Mouse (Mus musculus): Measurements from ENCODE around the gene Fxyd5. TPM values are rescaled to one million over a fixed set of nuclear protein-coding genes. Genes with fewer than 3 reads are reported as not detected.

Fxyd5 gene
- total and polyA plus RNA-seq, 3 experiments = 30.5 to 55.2 (median 31.1) TPM

DNA sequence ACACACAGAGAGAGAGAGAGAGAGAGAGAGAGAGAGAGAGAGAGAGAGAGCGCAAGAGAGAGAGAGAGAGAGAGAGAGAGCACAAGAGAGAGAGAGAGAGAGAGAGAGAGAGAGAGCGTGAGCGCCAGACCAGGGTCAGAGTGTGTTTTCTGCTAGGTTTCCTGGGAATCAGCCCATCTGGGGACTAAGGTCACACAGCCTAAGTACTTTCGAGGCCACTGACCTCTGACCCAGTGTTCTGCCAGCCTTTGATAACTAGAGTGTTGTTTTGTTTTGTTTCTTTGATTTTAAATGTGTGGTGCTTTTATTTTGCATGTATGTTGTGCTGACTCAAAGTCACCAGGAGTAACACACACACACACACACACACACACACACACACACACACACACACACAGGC is 13.6 kb upstream of the Fxyd5 start:
- intact Hi-C loops (cut with DNase I) = loop anchor here (5.0 kb wide), 1 partner anchor 116 kb away; no protein-coding TSS in a partner anchor
- Histone ChIP-seq H3K79me2 (replicated peaks; ENCODE audit: control insufficient read depth, insufficient read depth, low read length) (no peaks in the 10 kb centered on the region), H3K27ac (peak overlapping the region; percentile 80), H3K4me3 (no peak overlapping the region), H3K36me3 (ENCODE audit: control insufficient read depth, insufficient read depth, low read length) (no peaks in the 10 kb centered on the region), H3K4me1 (ENCODE audit: control insufficient read depth, insufficient read depth, low read length) (peaks cover 7% of the 10 kb centered on the region), H3K9ac (ENCODE audit: low read depth, low read length) (peak overlapping the region; percentile 27; the same call in 1 of the 2 replicates), H3K27me3 (ENCODE audit: control insufficient read depth, insufficient read depth, low read length) (no peaks in the 10 kb centered on the region)
- WGBS = 31% methylated on average over 3 of the region's 4 CpGs
- DNase-seq = peak; percentile 39 to 43
- TF ChIP-seq POLR2A (IDR thresholded peaks at IDR 0.05; ENCODE audit: insufficient read depth, low read depth, low read length) (no peak), EP300 (IDR thresholded peaks at IDR 0.05; ENCODE audit: insufficient read depth, low read depth, low read length) (no peak), CTCF (IDR thresholded peaks at IDR 0.05) (no peak)

DNA sequence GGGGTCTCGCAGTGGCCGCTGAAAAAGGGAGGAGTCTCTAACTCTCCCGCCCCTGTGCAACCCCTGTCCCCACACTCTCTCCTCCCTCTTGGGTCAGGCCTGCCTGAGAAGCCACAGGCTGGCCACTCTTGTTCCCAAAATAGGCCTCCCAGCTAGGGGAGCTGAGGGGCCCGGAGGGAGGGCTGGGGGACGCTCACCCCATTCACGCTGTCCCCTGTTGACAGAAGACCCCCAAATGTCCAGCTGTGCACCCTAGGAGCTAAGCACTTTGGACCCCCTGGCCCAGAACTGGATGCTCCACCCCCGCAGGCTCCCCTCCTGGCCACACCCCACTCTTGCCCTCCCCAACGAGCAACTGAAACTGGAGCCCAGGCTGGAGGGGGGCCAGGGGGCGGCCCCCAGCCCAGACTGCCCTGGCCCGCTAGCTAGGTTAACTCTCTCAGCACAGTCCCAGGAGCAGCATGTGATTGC is 13.1 kb upstream of the Fxyd5 start:
- no peak for TF ChIP-seq CTCF (IDR thresholded peaks at IDR 0.05)
- peak; percentile 66 for TF ChIP-seq POLR2A (IDR thresholded peaks at IDR 0.05; ENCODE audit: insufficient read depth, low read depth, low read length)

DNA sequence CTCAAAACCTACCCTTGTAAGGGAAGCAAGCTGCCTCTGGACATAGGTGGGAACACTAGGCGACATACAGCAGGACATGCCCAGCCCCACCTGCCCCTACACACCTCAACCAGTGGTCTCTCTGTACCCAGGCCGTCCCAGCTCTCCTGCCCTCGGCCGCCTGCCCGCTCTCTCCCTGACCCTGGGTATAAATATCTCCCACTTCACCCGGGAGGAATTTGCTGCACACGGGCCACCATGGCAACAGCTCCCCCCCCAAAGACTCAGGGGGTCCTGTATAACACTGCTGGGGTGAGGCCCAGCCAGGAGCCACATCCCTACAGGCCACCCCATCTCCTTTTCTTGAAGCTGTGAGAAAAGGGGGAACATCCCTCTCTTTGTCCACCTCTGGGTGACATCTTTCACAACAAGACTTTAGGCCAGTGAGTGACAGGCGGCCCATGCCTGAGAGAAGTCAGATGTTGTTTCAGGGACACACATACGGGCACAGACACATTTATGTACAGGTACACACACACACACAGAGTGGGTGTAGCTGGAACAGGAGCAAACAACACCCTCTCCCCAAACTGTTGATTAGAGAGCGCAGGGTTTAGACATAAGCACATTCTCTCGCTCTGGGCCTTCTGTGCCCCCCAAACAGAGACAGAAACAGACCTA is 12.5 kb upstream of the Fxyd5 start:
- no peaks in the 10 kb centered on the region for H3K36me3 ChIP-seq (ENCODE audit: control insufficient read depth, insufficient read depth, low read length)
- intact Hi-C loops (cut with DNase I) = loop anchor here (5.0 kb wide), 2 partner anchors 82 to 118 kb away; partner anchors contain the start of genes Fam187b and Lsr
- H3K9ac ChIP-seq (ENCODE audit: low read depth, low read length) = peak overlapping the region; percentile 76
- no peaks in the 10 kb centered on the region; the same call in 1 of the 2 replicates for H3K27me3 ChIP-seq (ENCODE audit: control insufficient read depth, insufficient read depth, low read length)
- H3K4me3 ChIP-seq = peak overlapping the region; percentile 62
- 42% methylated on average over 11 of the region's 11 CpGs for WGBS
- H3K27ac ChIP-seq = peak overlapping the region; percentile 93
- peak; percentile 72 for TF ChIP-seq POLR2A (IDR thresholded peaks at IDR 0.05; ENCODE audit: insufficient read depth, low read depth, low read length)
- TF ChIP-seq EP300 (IDR thresholded peaks at IDR 0.05; ENCODE audit: insufficient read depth, low read depth, low read length) = 0 out of 2 replicates have a peak, but pooled peaks have one; percentile 25
- TF ChIP-seq CTCF (IDR thresholded peaks at IDR 0.05) = no peak
- peaks cover 7% of the 10 kb centered on the region for H3K4me1 ChIP-seq (ENCODE audit: control insufficient read depth, insufficient read depth, low read length)
- peak; percentile 75 to 80 for DNase-seq
- H3K79me2 ChIP-seq (replicated peaks; ENCODE audit: control insufficient read depth, insufficient read depth, low read length) = no peaks in the 10 kb centered on the region

More for the DNA sequence above, 13.1 kb upstream of the Fxyd5 start:
- 22% methylated on average over 10 of the region's 10 CpGs for WGBS
- Histone ChIP-seq H3K9ac (ENCODE audit: low read depth, low read length) (peak overlapping the region; percentile 76), H3K27ac (peak overlapping the region; percentile 93), H3K4me1 (ENCODE audit: control insufficient read depth, insufficient read depth, low read length) (peaks cover 7% of the 10 kb centered on the region), H3K27me3 (ENCODE audit: control insufficient read depth, insufficient read depth, low read length) (no peaks in the 10 kb centered on the region; the same call in 1 of the 2 replicates), H3K4me3 (peak overlapping the region; percentile 62), H3K79me2 (replicated peaks; ENCODE audit: control insufficient read depth, insufficient read depth, low read length) (no peaks in the 10 kb centered on the region), H3K36me3 (ENCODE audit: control insufficient read depth, insufficient read depth, low read length) (no peaks in the 10 kb centered on the region)
- DNase-seq = peak; percentile 91 to 92
- intact Hi-C loops (cut with DNase I) = loop anchor here (5.0 kb wide), 1 partner anchor 117 kb away; no protein-coding TSS in a partner anchor

DNA sequence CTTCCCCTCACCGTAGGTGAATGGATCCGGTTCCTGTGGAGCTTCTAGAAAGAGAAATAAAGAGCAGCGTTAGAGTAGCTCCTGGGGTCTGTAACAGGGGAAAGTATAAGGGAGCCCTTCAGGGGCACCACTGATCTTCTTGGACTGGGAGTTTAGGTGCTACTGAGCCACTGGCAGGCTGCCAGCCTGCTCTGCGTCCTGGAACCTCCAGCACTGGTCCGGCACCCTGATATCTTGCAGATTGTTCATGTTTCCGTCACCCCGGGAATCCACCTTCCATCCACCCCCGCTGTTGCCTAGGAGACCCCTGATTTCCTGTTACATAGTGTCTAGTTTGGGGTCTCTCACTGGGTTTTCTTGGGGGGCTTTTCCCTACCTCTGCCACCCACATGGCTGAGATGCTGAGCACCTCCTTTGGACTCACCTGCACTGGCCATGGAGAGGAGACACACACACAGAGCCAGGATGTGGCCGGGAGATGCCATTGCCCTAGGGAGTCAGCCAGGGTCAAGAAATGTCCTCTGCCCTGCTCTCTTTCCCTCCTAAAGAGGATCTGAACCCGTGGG is 11.7 kb upstream of the Fxyd5 start:
- 16% methylated on average over 10 of the region's 10 CpGs for WGBS
- intact Hi-C loops (cut with DNase I) = loop anchor here (5.0 kb wide), 1 partner anchor 82 kb away; the partner anchor contains the start of genes Fam187b and Lsr
- Histone ChIP-seq H3K9ac (ENCODE audit: low read depth, low read length) (peak overlapping the region; percentile 76), H3K27ac (peak overlapping the region; percentile 93), H3K36me3 (ENCODE audit: control insufficient read depth, insufficient read depth, low read length) (no peaks in the 10 kb centered on the region), H3K79me2 (replicated peaks; ENCODE audit: control insufficient read depth, insufficient read depth, low read length) (no peaks in the 10 kb centered on the region), H3K4me3 (peak overlapping the region; percentile 62), H3K27me3 (ENCODE audit: control insufficient read depth, insufficient read depth, low read length) (no peaks in the 10 kb centered on the region; the same call in 1 of the 2 replicates), H3K4me1 (ENCODE audit: control insufficient read depth, insufficient read depth, low read length) (peaks cover 5% of the 10 kb centered on the region)
- TF ChIP-seq POLR2A (IDR thresholded peaks at IDR 0.05; ENCODE audit: insufficient read depth, low read depth, low read length) (no peak), CTCF (IDR thresholded peaks at IDR 0.05) (no peak), EP300 (IDR thresholded peaks at IDR 0.05; ENCODE audit: insufficient read depth, low read depth, low read length) (no peak)
- peak; percentile 51 to 55 for DNase-seq

- Histone ChIP-seq H3K27me3 (ENCODE audit: control insufficient read depth, insufficient read depth, low read length) (no peaks in the 10 kb centered on the region; the same call in 1 of the 2 replicates), H3K27ac (no peak overlapping the region; the same call in 1 of the 2 replicates), H3K4me3 (peak overlapping the region; percentile 62), H3K36me3 (ENCODE audit: control insufficient read depth, insufficient read depth, low read length) (no peaks in the 10 kb centered on the region), H3K79me2 (replicated peaks; ENCODE audit: control insufficient read depth, insufficient read depth, low read length) (no peaks in the 10 kb centered on the region), H3K9ac (ENCODE audit: low read depth, low read length) (peak overlapping the region; percentile 76), H3K4me1 (ENCODE audit: control insufficient read depth, insufficient read depth, low read length) (peaks cover 5% of the 10 kb centered on the region)
- 16% methylated on average over 34 of the region's 34 CpGs for WGBS
- TF ChIP-seq CTCF (IDR thresholded peaks at IDR 0.05) = peak; percentile 19; the same call in 1 of the 2 replicates
- peak; percentile 47; the same call in 1 of the 2 replicates for TF ChIP-seq POLR2A (IDR thresholded peaks at IDR 0.05; ENCODE audit: insufficient read depth, low read depth, low read length)
- no peak for TF ChIP-seq EP300 (IDR thresholded peaks at IDR 0.05; ENCODE audit: insufficient read depth, low read depth, low read length)
- intact Hi-C loops (cut with DNase I) = loop anchor here (5.0 kb wide), 1 partner anchor 81 kb away; the partner anchor contains the start of genes Fam187b and Lsr
- peak; percentile 48 to 52 for DNase-seq
Observed at GRCm38 (mm10) chr7:31052636-31053434, 10.6 kb upstream of the Fxyd5 start.

All from heart, adult 2 months (tissue).